Mouse (Mus musculus) adrenal gland, adult (tissue): ENCODE measurements at regions not wholly inside any gene's neighbourhood (a gene's known extent, or its start where the extent isn't known, plus 50 kb on each side); places are given as distances from the start of the nearest gene placed in this dataset.

Experiments
- DNase-seq, 2 experiments: peaks; one replicate each; pipeline ENCODE4 v3.0.0; 2022 to 2023; ENCODE audit warnings: low spot score in 1 of 2; ENCODE audit not compliant: inconsistent age in 2 of 2

- no peak for DNase-seq
Observed at GRCm38 (mm10) chr1:189476796-189477195, 74.7 kb upstream of the Kcnk2 start.

- DNase-seq, result no peak
Observed at GRCm38 (mm10) chr1:189473071-189473470, 71.0 kb upstream of the Kcnk2 start.

GRCm38 (mm10) chr1:189458421-189458820 is 56.3 kb upstream of the Kcnk2 start:
- DNase-seq, result no peak
